Mouse (Mus musculus): ENCODE results near the gene Cmss1. TPM values are rescaled to one million over a fixed set of nuclear protein-coding genes. Genes with fewer than 3 reads are reported as not detected.

Cmss1 gene
- polyA plus RNA-seq, 1 experiment: 2.8 TPM

DNA sequence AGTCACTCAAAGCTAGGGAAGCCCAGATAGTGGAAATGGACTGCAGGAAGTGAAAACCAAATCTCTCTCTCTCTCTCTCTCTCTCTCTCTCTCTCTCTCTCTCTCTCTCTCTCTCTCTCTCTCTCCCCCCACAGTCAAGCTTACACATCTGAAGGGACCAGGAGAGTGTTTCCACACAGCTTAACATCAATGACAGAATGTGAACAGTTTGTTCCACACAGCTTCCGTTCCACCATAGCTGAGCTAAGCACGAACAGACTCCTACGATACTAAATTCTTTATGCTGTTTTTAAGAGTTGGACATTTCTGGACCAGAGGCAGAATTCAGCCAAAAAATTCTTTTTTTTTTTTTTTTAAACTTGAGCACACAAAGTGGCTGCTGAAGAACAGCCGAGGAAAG is 114.8 kb downstream of the Cmss1 start:
- H3K36me3 ChIP-seq (ENCODE audit: control insufficient read depth): no peaks in the 10 kb centered on the region
- H3K9me3 ChIP-seq (ENCODE audit: control insufficient read depth, low read length): no peaks in the 10 kb centered on the region
- H3K27me3 ChIP-seq (ENCODE audit: control insufficient read depth): no peaks in the 10 kb centered on the region
- no peaks in the 10 kb centered on the region for H3K4me1 ChIP-seq (ENCODE audit: control insufficient read depth)
- no peak overlapping the region for H3K4me3 ChIP-seq (replicated peaks)
- no peak for TF ChIP-seq TAL1 (IDR thresholded peaks at IDR 0.05; ENCODE audit: low read length)
- no peak for TF ChIP-seq GATA1 (IDR thresholded peaks at IDR 0.05; ENCODE audit: low read length)

DNA sequence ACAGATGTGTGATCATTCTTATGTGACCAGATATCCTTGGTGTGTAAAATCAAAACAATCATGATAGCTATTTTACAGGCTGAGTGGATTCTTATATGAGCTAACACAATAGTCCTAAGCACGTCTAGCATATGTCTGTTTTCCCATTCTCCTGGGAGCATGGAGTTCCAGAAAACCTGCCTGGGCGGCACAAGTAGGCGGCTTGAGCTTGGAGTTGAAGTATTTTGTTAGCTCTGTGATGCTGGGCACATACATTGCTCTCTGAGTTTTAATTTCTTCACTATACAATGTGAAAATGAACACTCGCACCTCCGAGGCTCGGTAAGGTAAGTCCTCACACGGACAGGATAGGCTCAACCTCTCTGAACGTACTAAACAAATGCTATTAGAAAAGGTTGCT is 116.0 kb downstream of the Cmss1 start:
- Histone ChIP-seq H3K4me1 (ENCODE audit: control insufficient read depth) (no peaks in the 10 kb centered on the region), H3K36me3 (ENCODE audit: control insufficient read depth) (no peaks in the 10 kb centered on the region), H3K4me3 (replicated peaks) (no peak overlapping the region), H3K27me3 (ENCODE audit: control insufficient read depth) (no peaks in the 10 kb centered on the region), H3K9me3 (ENCODE audit: control insufficient read depth, low read length) (no peaks in the 10 kb centered on the region)
- TF ChIP-seq GATA1 (IDR thresholded peaks at IDR 0.05; ENCODE audit: low read length): no peak
- TF ChIP-seq TAL1 (IDR thresholded peaks at IDR 0.05; ENCODE audit: low read length): no peak

DNA sequence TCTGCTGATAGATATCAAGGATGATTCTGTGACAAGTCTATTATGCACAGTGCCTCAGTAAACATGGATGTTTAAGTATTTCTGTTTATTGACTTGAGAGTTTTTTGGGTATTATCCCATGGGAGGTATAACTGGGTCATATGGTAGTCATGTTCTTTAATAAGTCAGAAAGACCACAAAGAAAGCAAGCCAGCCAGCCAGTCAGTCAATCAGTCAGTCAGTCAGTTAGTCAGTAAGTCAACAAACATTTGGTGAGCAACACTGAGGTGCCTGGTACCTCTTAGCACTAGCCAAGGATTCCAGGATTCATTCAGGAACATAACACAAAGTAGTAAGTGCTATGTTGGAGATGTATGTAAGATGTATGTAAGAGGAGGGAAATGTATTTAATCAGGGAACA is 118.0 kb downstream of the Cmss1 start:
- Histone ChIP-seq H3K4me1 (ENCODE audit: control insufficient read depth) (no peaks in the 10 kb centered on the region), H3K36me3 (ENCODE audit: control insufficient read depth) (no peaks in the 10 kb centered on the region), H3K27me3 (ENCODE audit: control insufficient read depth) (no peaks in the 10 kb centered on the region), H3K4me3 (replicated peaks) (no peak overlapping the region), H3K9me3 (ENCODE audit: control insufficient read depth, low read length) (no peaks in the 10 kb centered on the region)
- TF ChIP-seq GATA1 (IDR thresholded peaks at IDR 0.05; ENCODE audit: low read length): no peak
- TF ChIP-seq TAL1 (IDR thresholded peaks at IDR 0.05; ENCODE audit: low read length): no peak

DNA sequence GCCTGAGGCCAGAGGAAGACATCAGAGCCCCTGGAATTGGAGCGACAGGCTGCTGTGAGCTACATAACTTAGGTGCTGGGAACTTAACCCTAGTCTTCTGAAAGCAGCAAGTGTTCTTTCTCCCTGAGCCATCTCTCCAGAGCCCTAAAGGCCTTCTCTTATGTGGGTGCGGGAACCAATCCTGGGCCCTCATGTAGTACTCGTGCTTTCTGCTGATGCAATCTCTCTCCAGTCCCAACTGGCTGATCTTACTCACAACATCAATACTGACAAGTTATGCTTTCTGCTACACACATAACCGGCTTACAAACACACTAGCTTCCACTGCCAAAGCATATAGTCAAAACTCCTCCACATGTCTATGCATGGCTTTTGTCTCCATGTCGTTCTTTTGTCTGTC is 120.4 kb downstream of the Cmss1 start:
- H3K36me3 ChIP-seq (ENCODE audit: control insufficient read depth): no peaks in the 10 kb centered on the region
- H3K9me3 ChIP-seq (ENCODE audit: control insufficient read depth, low read length): no peaks in the 10 kb centered on the region
- no peaks in the 10 kb centered on the region for H3K4me1 ChIP-seq (ENCODE audit: control insufficient read depth)
- no peak for TF ChIP-seq TAL1 (IDR thresholded peaks at IDR 0.05; ENCODE audit: low read length)
- TF ChIP-seq GATA1 (IDR thresholded peaks at IDR 0.05; ENCODE audit: low read length): no peak
- H3K27me3 ChIP-seq (ENCODE audit: control insufficient read depth): no peaks in the 10 kb centered on the region
- H3K4me3 ChIP-seq (replicated peaks): no peak overlapping the region

DNA sequence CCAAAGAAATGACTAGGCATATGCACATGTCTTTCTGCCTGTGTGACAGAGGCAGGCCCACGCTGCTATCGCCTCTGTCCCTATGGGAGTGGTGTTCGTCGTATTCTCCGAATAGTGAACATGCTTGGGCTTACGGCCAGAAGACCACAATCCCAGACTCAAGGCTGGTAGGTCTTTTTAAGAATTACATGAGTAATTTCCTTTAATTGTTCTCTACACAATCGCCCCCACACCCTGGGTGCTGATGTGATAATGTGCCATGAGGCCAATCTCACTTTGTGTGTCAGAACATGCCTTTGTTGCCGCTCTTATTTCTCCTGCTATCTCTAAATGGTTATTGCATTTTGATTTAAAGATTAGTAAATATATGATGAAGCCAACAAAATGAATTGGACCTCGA is 121.4 kb downstream of the Cmss1 start:
- no peaks in the 10 kb centered on the region for H3K9me3 ChIP-seq (ENCODE audit: control insufficient read depth, low read length)
- no peak for TF ChIP-seq GATA1 (IDR thresholded peaks at IDR 0.05; ENCODE audit: low read length)
- TF ChIP-seq TAL1 (IDR thresholded peaks at IDR 0.05; ENCODE audit: low read length): no peak
- H3K36me3 ChIP-seq (ENCODE audit: control insufficient read depth): no peaks in the 10 kb centered on the region
- H3K27me3 ChIP-seq (ENCODE audit: control insufficient read depth): no peaks in the 10 kb centered on the region
- H3K4me1 ChIP-seq (ENCODE audit: control insufficient read depth): no peaks in the 10 kb centered on the region
- H3K4me3 ChIP-seq (replicated peaks): no peak overlapping the region

DNA sequence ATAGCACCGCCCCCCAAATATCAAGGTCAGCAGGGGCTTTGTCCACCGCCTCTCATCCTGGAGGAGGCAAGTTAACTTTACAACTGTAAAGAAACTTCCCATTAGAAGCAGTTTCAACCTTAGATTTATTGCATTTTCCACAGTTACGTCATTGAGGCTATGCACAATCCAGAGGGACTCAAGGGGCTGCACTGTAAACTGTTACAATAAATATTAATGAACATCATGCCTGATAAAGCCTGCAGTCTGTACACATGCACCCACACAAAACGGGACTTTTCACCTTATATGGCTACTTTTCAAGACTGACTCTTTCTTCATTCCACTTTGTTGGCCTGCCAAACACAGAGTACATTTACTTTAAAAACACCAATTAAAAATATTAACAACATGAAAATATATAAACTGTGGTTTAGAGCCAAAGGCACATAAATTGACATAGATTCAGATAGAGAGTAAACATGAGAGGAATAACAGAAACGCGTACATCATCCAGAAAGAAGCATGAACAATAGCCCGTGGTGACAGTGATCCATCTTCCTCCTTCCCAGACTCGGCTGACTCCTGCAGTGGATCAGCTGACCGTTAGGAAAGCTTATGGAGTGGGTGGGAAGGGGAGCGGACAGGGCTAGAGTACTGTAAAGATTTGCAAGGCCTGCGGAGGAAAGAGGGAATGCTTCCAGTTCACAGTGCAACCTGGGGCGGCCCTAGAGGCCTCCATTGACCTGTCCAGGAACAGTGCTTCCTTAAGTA is 122.4 kb downstream of the Cmss1 start:
- TF ChIP-seq TAL1 (IDR thresholded peaks at IDR 0.05; ENCODE audit: low read length) (no peak), GATA1 (IDR thresholded peaks at IDR 0.05; ENCODE audit: low read length) (no peak)
- no peak overlapping the region for H3K4me3 ChIP-seq (replicated peaks)
- no peaks in the 10 kb centered on the region for H3K9me3 ChIP-seq (ENCODE audit: control insufficient read depth, low read length)

DNA sequence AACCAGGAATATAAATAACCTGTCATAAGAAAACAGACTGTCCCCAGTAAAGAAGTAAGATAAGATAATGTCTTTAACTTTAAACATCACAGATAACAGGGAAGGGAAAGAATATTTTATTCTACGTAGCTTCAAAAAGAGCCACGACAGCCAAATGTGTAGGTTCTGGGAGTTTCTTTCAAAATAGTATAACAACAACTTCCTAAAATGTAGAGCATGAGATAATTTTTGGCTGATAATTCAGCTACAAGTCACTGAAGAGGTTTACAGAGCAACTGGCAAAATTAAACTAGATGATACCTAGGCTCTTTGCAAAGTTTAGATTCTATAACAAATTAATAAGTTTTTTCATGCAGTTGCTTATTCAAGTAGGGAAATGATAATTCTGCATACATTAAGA is 123.2 kb downstream of the Cmss1 start:
- Histone ChIP-seq H3K4me1 (ENCODE audit: control insufficient read depth) (no peaks in the 10 kb centered on the region), H3K9me3 (ENCODE audit: control insufficient read depth, low read length) (no peaks in the 10 kb centered on the region), H3K4me3 (replicated peaks) (no peak overlapping the region), H3K27me3 (ENCODE audit: control insufficient read depth) (no peaks in the 10 kb centered on the region), H3K36me3 (ENCODE audit: control insufficient read depth) (no peaks in the 10 kb centered on the region)
- no peak for TF ChIP-seq GATA1 (IDR thresholded peaks at IDR 0.05; ENCODE audit: low read length)
- no peak for TF ChIP-seq TAL1 (IDR thresholded peaks at IDR 0.05; ENCODE audit: low read length)

More for the DNA sequence above, 122.4 kb downstream of the Cmss1 start:
- Histone ChIP-seq H3K36me3 (ENCODE audit: control insufficient read depth) (no peaks in the 10 kb centered on the region), H3K4me1 (ENCODE audit: control insufficient read depth) (no peaks in the 10 kb centered on the region), H3K27me3 (ENCODE audit: control insufficient read depth) (no peaks in the 10 kb centered on the region)

DNA sequence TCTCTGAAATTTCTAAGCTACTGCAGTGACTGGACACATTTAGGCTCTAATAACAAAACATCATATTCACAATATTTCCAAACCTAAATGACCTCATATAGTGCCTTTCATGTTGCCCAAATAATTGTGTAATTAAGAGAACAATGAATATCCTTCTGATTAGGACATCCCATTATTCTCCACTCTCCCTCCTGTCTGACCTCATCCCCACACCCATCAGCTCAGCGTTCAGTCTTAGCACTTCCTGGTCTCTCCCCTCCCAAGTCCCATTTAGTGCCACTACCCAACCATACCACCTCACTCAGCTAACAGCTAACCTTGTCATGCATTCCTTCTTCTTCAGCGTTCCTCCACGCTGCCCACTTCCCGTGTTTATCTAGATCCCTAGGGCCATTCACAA is 123.8 kb downstream of the Cmss1 start:
- Histone ChIP-seq H3K4me3 (replicated peaks) (no peak overlapping the region), H3K27me3 (ENCODE audit: control insufficient read depth) (no peaks in the 10 kb centered on the region), H3K4me1 (ENCODE audit: control insufficient read depth) (no peaks in the 10 kb centered on the region), H3K9me3 (ENCODE audit: control insufficient read depth, low read length) (no peaks in the 10 kb centered on the region), H3K36me3 (ENCODE audit: control insufficient read depth) (no peaks in the 10 kb centered on the region)
- no peak for TF ChIP-seq TAL1 (IDR thresholded peaks at IDR 0.05; ENCODE audit: low read length)
- TF ChIP-seq GATA1 (IDR thresholded peaks at IDR 0.05; ENCODE audit: low read length): no peak

DNA sequence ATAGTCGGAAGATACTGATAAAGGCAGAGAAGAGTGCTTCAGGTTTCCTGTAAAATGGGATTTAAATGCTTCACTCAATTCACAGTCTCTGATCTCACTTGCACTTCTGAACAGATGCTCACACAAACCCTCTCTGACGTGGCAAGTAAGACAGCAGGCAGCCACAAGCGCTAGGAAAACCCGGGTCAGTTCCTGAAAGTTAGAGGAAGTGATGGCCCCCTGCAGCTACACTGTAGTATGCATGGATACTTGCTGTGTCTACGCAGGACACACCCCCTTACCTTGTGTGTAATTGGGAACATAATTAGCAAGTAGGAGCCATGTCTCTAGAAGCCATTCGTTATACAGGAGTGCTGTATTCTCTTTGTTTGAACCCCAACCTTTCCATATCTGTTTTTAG is 124.4 kb downstream of the Cmss1 start:
- H3K36me3 ChIP-seq (ENCODE audit: control insufficient read depth): no peaks in the 10 kb centered on the region
- no peaks in the 10 kb centered on the region for H3K27me3 ChIP-seq (ENCODE audit: control insufficient read depth)
- H3K9me3 ChIP-seq (ENCODE audit: control insufficient read depth, low read length): no peaks in the 10 kb centered on the region
- TF ChIP-seq GATA1 (IDR thresholded peaks at IDR 0.05; ENCODE audit: low read length): no peak
- no peak for TF ChIP-seq TAL1 (IDR thresholded peaks at IDR 0.05; ENCODE audit: low read length)
- H3K4me1 ChIP-seq (ENCODE audit: control insufficient read depth): no peaks in the 10 kb centered on the region
- no peak overlapping the region for H3K4me3 ChIP-seq (replicated peaks)

DNA sequence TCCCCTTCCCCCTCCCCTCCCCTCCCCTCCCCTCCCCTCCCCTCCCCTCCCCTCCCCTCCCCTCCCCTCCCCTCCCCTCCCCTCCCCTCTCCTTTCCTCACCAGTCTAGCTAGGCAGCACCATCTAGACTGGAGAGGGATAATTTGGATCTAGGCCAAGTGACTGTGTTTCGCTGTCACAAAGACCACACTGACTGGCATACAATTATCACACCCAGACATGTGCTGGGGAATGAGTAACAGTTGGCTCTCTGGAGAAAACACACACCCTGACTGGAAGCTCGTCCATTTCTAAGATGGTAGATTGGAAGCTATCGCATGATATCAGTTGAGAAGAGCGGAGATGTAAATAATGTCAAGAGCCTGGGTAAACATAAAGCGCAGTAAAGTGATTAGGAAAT is 126.9 kb downstream of the Cmss1 start:
- H3K9me3 ChIP-seq (ENCODE audit: control insufficient read depth, low read length): peaks cover 7% of the 10 kb centered on the region
- H3K27me3 ChIP-seq (ENCODE audit: control insufficient read depth): no peaks in the 10 kb centered on the region
- no peaks in the 10 kb centered on the region for H3K4me1 ChIP-seq (ENCODE audit: control insufficient read depth)
- H3K4me3 ChIP-seq (replicated peaks): no peak overlapping the region
- no peaks in the 10 kb centered on the region for H3K36me3 ChIP-seq (ENCODE audit: control insufficient read depth)
- no peak for TF ChIP-seq GATA1 (IDR thresholded peaks at IDR 0.05; ENCODE audit: low read length)
- TF ChIP-seq TAL1 (IDR thresholded peaks at IDR 0.05; ENCODE audit: low read length): no peak
